Mouse (Mus musculus) cerebellum, postnatal 25 days (tissue): ENCODE results near the gene Slc22a23.
"Not testable (repeated sequence)": the region's sequence is repeated elsewhere in the genome, so short reads cannot be mapped to it uniquely, and the experiment has no call there.

Experiments
- DNase-seq, 2 experiments: peaks; one replicate each; pipeline ENCODE4 v3.0.0; 2021; ENCODE audit warnings: mixed read lengths in 2 of 2

Slc22a23 gene

GRCm38 (mm10) chr13:34345128-34346085 lies at the start of gene Slc22a23:
TSS of gene Slc22a23 (minus strand) at chr13:34345182.
- DNase-seq, result peak; percentile 92 to 95

- not testable (repeated sequence) for DNase-seq
Measured at GRCm38 (mm10) chr13:34394305-34394704, 49.3 kb upstream of the Slc22a23 start.

GRCm38 (mm10) chr13:34392376-34392775 lies 47.4 kb upstream of the Slc22a23 start:
- no peak for DNase-seq

GRCm38 (mm10) chr13:34388219-34388618 lies 43.2 kb upstream of the Slc22a23 start:
- no peak for DNase-seq

- no peak for DNase-seq
Measured at GRCm38 (mm10) chr13:34383416-34383815, 38.4 kb upstream of the Slc22a23 start.

- DNase-seq, result peak in 1 of 2 experiments; percentile 44
Measured at GRCm38 (mm10) chr13:34378926-34379325, 33.9 kb upstream of the Slc22a23 start.

GRCm38 (mm10) chr13:34375145-34375544 lies 30.2 kb upstream of the Slc22a23 start:
- DNase-seq, result no peak

- no peak for DNase-seq
Measured at GRCm38 (mm10) chr13:34372870-34373478, 28.0 kb upstream of the Slc22a23 start.

- no peak for DNase-seq
Measured at GRCm38 (mm10) chr13:34371951-34372869, 27.2 kb upstream of the Slc22a23 start.

- no peak for DNase-seq
Measured at GRCm38 (mm10) chr13:34370281-34370825, 25.4 kb upstream of the Slc22a23 start.

- no peak for DNase-seq
Measured at GRCm38 (mm10) chr13:34365226-34365625, 20.2 kb upstream of the Slc22a23 start.

GRCm38 (mm10) chr13:34355656-34356055 lies 10.7 kb upstream of the Slc22a23 start:
- DNase-seq, result no peak

- DNase-seq, result no peak
Measured at GRCm38 (mm10) chr13:34354830-34355624, 10.0 kb upstream of the Slc22a23 start.

GRCm38 (mm10) chr13:34353241-34353640 lies 8.3 kb upstream of the Slc22a23 start:
- DNase-seq, result no peak

GRCm38 (mm10) chr13:34351437-34351836 lies 6.5 kb upstream of the Slc22a23 start:
- no peak for DNase-seq

GRCm38 (mm10) chr13:34347960-34348889 lies 3.2 kb upstream of the Slc22a23 start:
- no peak for DNase-seq

GRCm38 (mm10) chr13:34346748-34347147 lies 1.8 kb upstream of the Slc22a23 start:
- no peak for DNase-seq

- DNase-seq, result no peak
Measured at GRCm38 (mm10) chr13:34346238-34346637, 1.3 kb upstream of the Slc22a23 start.

- peak; percentile 65 to 73 for DNase-seq
Measured at GRCm38 (mm10) chr13:34344376-34345127, 430 bp downstream of the Slc22a23 start.
